Mouse (Mus musculus) limb, embryonic 11.5 days (tissue): ENCODE results near the gene Lbh. TPM values are rescaled to one million over a fixed set of nuclear protein-coding genes. Genes with fewer than 3 reads are reported as not detected.
A peak's percentile ranks its signal among the peaks of the same experiment; 100 is the strongest.

Experiments used
- ATAC-seq: fragments of 200-750 bp; cut with Nextera tagmentation; 2 replicates; pipeline ENCODE4 v1.8.0; 2017; ENCODE audit warnings: low read depth; ENCODE audit not compliant: insufficient number of reproducible peaks, low FRiP score, low TSS enrichment
- DNase-seq: peaks from one replicate; pipeline ENCODE4 v3.0.0-alpha.2; 2015; ENCODE audit warnings: low spot score
- H3K27ac ChIP-seq: fragments of 300-500 bp; sonication (generic); replicated peaks from 2 replicates; pipeline ENCODE4 v1.5.1; 2014; ENCODE audit warnings: low read depth, mild to moderate bottlenecking, low read length
- H3K27me3 ChIP-seq: fragments of 300-500 bp; sonication (generic); 2 replicates; pipeline ENCODE4 v1.6.1; 2014; ENCODE audit warnings: mild to moderate bottlenecking, low read length, mixed read lengths; ENCODE audit not compliant: control insufficient read depth, insufficient read depth
- H3K36me3 ChIP-seq: fragments of 300-500 bp; sonication (generic); 2 replicates; pipeline ENCODE4 v1.6.1; 2014; ENCODE audit warnings: mild to moderate bottlenecking, low read length, moderate library complexity, mixed read lengths; ENCODE audit not compliant: control insufficient read depth, insufficient read depth
- H3K4me1 ChIP-seq: fragments of 300-500 bp; sonication (generic); 2 replicates; pipeline ENCODE4 v1.6.1; 2014; ENCODE audit warnings: low read length, mixed read lengths; ENCODE audit not compliant: control insufficient read depth, insufficient read depth
- H3K4me2 ChIP-seq: fragments of 300-500 bp; sonication (generic); 2 replicates; pipeline ENCODE4 v1.6.1; 2014; ENCODE audit warnings: low read depth, mild to moderate bottlenecking, moderate library complexity; ENCODE audit not compliant: severe bottlenecking
- H3K4me3 ChIP-seq: fragments of 300-500 bp; sonication (generic); 2 replicates; pipeline ENCODE4 v1.5.1; 2014; ENCODE audit warnings: low read depth, low read length
- H3K9ac ChIP-seq: fragments of 300-500 bp; sonication (generic); 2 replicates; pipeline ENCODE4 v1.6.1; 2014; ENCODE audit warnings: mild to moderate bottlenecking, low read length
- H3K9me3 ChIP-seq: fragments of 300-500 bp; sonication (generic); 2 replicates; pipeline ENCODE4 v1.6.1; 2016; ENCODE audit warnings: low read length; ENCODE audit not compliant: control insufficient read depth
- WGBS: fragments of 180-500 bp; shearing (Covaris S2); extraction: QIAGEN DNeasy Blood & Tissue Kit; methylation state at CpG from one replicate; pipeline ENCODE4 v1.1.7; 2014; 5-methylcytosine and 5-hydroxymethylcytosine counted together
- polyA plus RNA-seq: library from polyadenylated mRNA; unstranded; fragments of >200 nt; fragmentation: Nextera tagmentation; extraction: Ambion mirVana; gene quantifications from 2 replicates; pipeline ENCODE4 v1.2.1, GENCODE M21; 2014

Gene Lbh
- polyA plus RNA-seq, 1 experiment from 2014 or later = 3.6 TPM

- H3K9ac ChIP-seq = no peak overlapping the region
- H3K4me1 ChIP-seq = no peaks in the 10 kb centered on the region
- no peaks in the 10 kb centered on the region for H3K9me3 ChIP-seq
- no peak overlapping the region for H3K4me2 ChIP-seq
- no peaks in the 10 kb centered on the region for H3K36me3 ChIP-seq
- no peak overlapping the region for H3K27ac ChIP-seq
- DNase-seq = peak; percentile 12
- ATAC-seq = no peak
- 91% methylated on average over 3 of the region's 3 CpGs for WGBS
- H3K4me3 ChIP-seq = no peak overlapping the region
- H3K27me3 ChIP-seq = no peaks in the 10 kb centered on the region
Observed at GRCm38 (mm10) chr17:72895506-72895905, 22.6 kb upstream of the Lbh start.

- no peak overlapping the region for H3K4me3 ChIP-seq
- H3K9ac ChIP-seq = no peak overlapping the region
- no peaks in the 10 kb centered on the region for H3K27me3 ChIP-seq
- no peaks in the 10 kb centered on the region for H3K9me3 ChIP-seq
- DNase-seq (peak; percentile 9), ATAC-seq (no peak)
- no peak overlapping the region for H3K4me2 ChIP-seq
- H3K4me1 ChIP-seq = no peaks in the 10 kb centered on the region
- H3K27ac ChIP-seq = no peak overlapping the region
- 86% methylated on average over 7 of the region's 7 CpGs for WGBS
- no peaks in the 10 kb centered on the region for H3K36me3 ChIP-seq
Observed at GRCm38 (mm10) chr17:72897076-72897475, 21.0 kb upstream of the Lbh start.

GRCm38 (mm10) chr17:72897961-72898360, 20.1 kb upstream of the Lbh start:
- H3K4me1 ChIP-seq = no peaks in the 10 kb centered on the region
- no peak overlapping the region for H3K9ac ChIP-seq
- peak; percentile 9 for DNase-seq
- 87% methylated on average over 5 of the region's 5 CpGs for WGBS
- H3K4me2 ChIP-seq = no peak overlapping the region
- no peak overlapping the region for H3K27ac ChIP-seq
- ATAC-seq = no peak
- H3K4me3 ChIP-seq = no peak overlapping the region
- no peaks in the 10 kb centered on the region for H3K27me3 ChIP-seq
- no peaks in the 10 kb centered on the region for H3K36me3 ChIP-seq
- no peaks in the 10 kb centered on the region for H3K9me3 ChIP-seq

- no peak overlapping the region for H3K4me3 ChIP-seq
- WGBS = 86% methylated on average over 3 of the region's 3 CpGs
- ATAC-seq (no peak), DNase-seq (peak; percentile 10)
- H3K9ac ChIP-seq = no peak overlapping the region; the same call in 1 of the 2 replicates
- H3K36me3 ChIP-seq = no peaks in the 10 kb centered on the region
- H3K9me3 ChIP-seq = no peaks in the 10 kb centered on the region
- no peaks in the 10 kb centered on the region for H3K4me1 ChIP-seq
- no peaks in the 10 kb centered on the region for H3K27me3 ChIP-seq
- H3K27ac ChIP-seq = no peak overlapping the region
- no peak overlapping the region for H3K4me2 ChIP-seq
Observed at GRCm38 (mm10) chr17:72898775-72899174, 19.3 kb upstream of the Lbh start.

GRCm38 (mm10) chr17:72901021-72901420, 17.1 kb upstream of the Lbh start:
- Histone ChIP-seq H3K4me3 (no peak overlapping the region), H3K4me1 (no peaks in the 10 kb centered on the region), H3K9ac (no peak overlapping the region), H3K9me3 (no peaks in the 10 kb centered on the region), H3K27me3 (no peaks in the 10 kb centered on the region), H3K36me3 (no peaks in the 10 kb centered on the region), H3K4me2 (no peak overlapping the region), H3K27ac (no peak overlapping the region)
- no peak for ATAC-seq
- DNase-seq = peak; percentile 11
- WGBS = 81% methylated on average over 6 of the region's 6 CpGs

GRCm38 (mm10) chr17:72901705-72902104, 16.4 kb upstream of the Lbh start:
- DNase-seq = no peak
- H3K9ac ChIP-seq = no peak overlapping the region
- ATAC-seq = no peak
- H3K36me3 ChIP-seq = no peaks in the 10 kb centered on the region
- H3K9me3 ChIP-seq = no peaks in the 10 kb centered on the region
- WGBS = 87% methylated on average over 4 of the region's 4 CpGs
- H3K4me3 ChIP-seq = no peak overlapping the region
- H3K4me1 ChIP-seq = no peaks in the 10 kb centered on the region
- no peak overlapping the region for H3K27ac ChIP-seq
- H3K4me2 ChIP-seq = no peak overlapping the region
- no peaks in the 10 kb centered on the region for H3K27me3 ChIP-seq

GRCm38 (mm10) chr17:72903321-72903720, 14.8 kb upstream of the Lbh start:
- ATAC-seq (no peak), DNase-seq (peak; percentile 8)
- Histone ChIP-seq H3K27me3 (no peaks in the 10 kb centered on the region), H3K4me1 (no peaks in the 10 kb centered on the region), H3K27ac (no peak overlapping the region), H3K4me2 (no peak overlapping the region), H3K4me3 (no peak overlapping the region), H3K9ac (no peak overlapping the region), H3K9me3 (no peaks in the 10 kb centered on the region), H3K36me3 (no peaks in the 10 kb centered on the region)
- WGBS = 95% methylated on average over 5 of the region's 5 CpGs

- no peak overlapping the region for H3K9ac ChIP-seq
- DNase-seq (peak; percentile 15), ATAC-seq (no peak)
- H3K27me3 ChIP-seq = no peaks in the 10 kb centered on the region
- no peaks in the 10 kb centered on the region for H3K4me1 ChIP-seq
- H3K27ac ChIP-seq = no peak overlapping the region
- H3K9me3 ChIP-seq = no peaks in the 10 kb centered on the region
- 86% methylated on average over 9 of the region's 9 CpGs for WGBS
- no peak overlapping the region for H3K4me3 ChIP-seq
- no peaks in the 10 kb centered on the region for H3K36me3 ChIP-seq
- H3K4me2 ChIP-seq = no peak overlapping the region
Observed at GRCm38 (mm10) chr17:72903921-72904421, 14.1 kb upstream of the Lbh start.

- WGBS = 87% methylated on average over 7 of the region's 7 CpGs
Observed at GRCm38 (mm10) chr17:72904873-72905272, 13.2 kb upstream of the Lbh start.

More at GRCm38 (mm10) chr17:72904873-72905272, 13.2 kb upstream of the Lbh start:
- Histone ChIP-seq H3K36me3 (no peaks in the 10 kb centered on the region), H3K9ac (no peak overlapping the region), H3K9me3 (no peaks in the 10 kb centered on the region), H3K4me3 (no peak overlapping the region), H3K27me3 (no peaks in the 10 kb centered on the region), H3K4me2 (no peak overlapping the region), H3K27ac (no peak overlapping the region), H3K4me1 (no peaks in the 10 kb centered on the region)
- DNase-seq (peak; percentile 11), ATAC-seq (no peak)
